Mouse (Mus musculus) adrenal gland, adult 18-20 months (tissue): ENCODE data around the gene Banf2. TPM values are rescaled to one million over a fixed set of nuclear protein-coding genes. Genes with fewer than 3 reads are reported as not detected.

Source experiments
- DNase-seq, 2 experiments: peaks; one replicate each; pipeline ENCODE4 v3.0.0; 2021 to 2022; ENCODE audit warnings: low spot score in 2 of 2
- long read RNA-seq, 2 experiments: library from polyadenylated mRNA; stranded (forward); transcript quantifications; one replicate each; pipeline ENCODE4 v2.0.0; 2021
- total RNA-seq, 2 experiments: library from RNA; stranded (reverse); gene quantifications; 1 replicate in 1 of 2; 2 replicates in 1 of 2; pipeline ENCODE4 v1.2.3; 2021

Banf2 gene
- not detected for total RNA-seq
- long read RNA-seq, experiment 1: 0 reads
- long read RNA-seq, experiment 2: 0 reads

- no peak for DNase-seq
Observed at GRCm38 (mm10) chr2:144032664-144033063, at the start of gene Banf2. Gene Banf2 (plus strand): TSS chr2:144033059.

GRCm38 (mm10) chr2:143983482-143983881, 49.4 kb upstream of the Banf2 start:
- peak in 1 of 2 experiments; percentile 15 for DNase-seq

GRCm38 (mm10) chr2:143987485-143987884, 45.4 kb upstream of the Banf2 start:
- no peak for DNase-seq

GRCm38 (mm10) chr2:143988016-143988415, 44.8 kb upstream of the Banf2 start:
- DNase-seq: no peak

GRCm38 (mm10) chr2:143990997-143991396, 41.9 kb upstream of the Banf2 start:
- DNase-seq: no peak

GRCm38 (mm10) chr2:143991964-143992672, 40.7 kb upstream of the Banf2 start:
- DNase-seq: no peak

GRCm38 (mm10) chr2:143992977-143993376, 39.9 kb upstream of the Banf2 start:
- no peak for DNase-seq

GRCm38 (mm10) chr2:144002229-144002984, 30.5 kb upstream of the Banf2 start:
- peak in 1 of 2 experiments; percentile 14 for DNase-seq

GRCm38 (mm10) chr2:144003544-144003943, 29.3 kb upstream of the Banf2 start:
- DNase-seq: peak in 1 of 2 experiments; percentile 43

GRCm38 (mm10) chr2:144005166-144005955, 27.5 kb upstream of the Banf2 start:
- no peak for DNase-seq

- DNase-seq: no peak
Observed at GRCm38 (mm10) chr2:144006686-144007085, 26.2 kb upstream of the Banf2 start.

- no peak for DNase-seq
Observed at GRCm38 (mm10) chr2:144007211-144007610, 25.6 kb upstream of the Banf2 start.

GRCm38 (mm10) chr2:144009081-144009480, 23.8 kb upstream of the Banf2 start:
- no peak for DNase-seq

- peak; percentile 49 to 59 for DNase-seq
Observed at GRCm38 (mm10) chr2:144009551-144010281, 23.1 kb upstream of the Banf2 start.

- DNase-seq: peak; percentile 87
Observed at GRCm38 (mm10) chr2:144010282-144011044, 22.4 kb upstream of the Banf2 start.

GRCm38 (mm10) chr2:144011080-144011551, 21.7 kb upstream of the Banf2 start, which contains the start of gene Rrbp1:
Gene Rrbp1 (minus strand): TSS chr2:144011263.
- peak; percentile 96 to 97 for DNase-seq

- no peak for DNase-seq
Observed at GRCm38 (mm10) chr2:144014051-144014450, 18.8 kb upstream of the Banf2 start.

- DNase-seq: no peak
Observed at GRCm38 (mm10) chr2:144014481-144014880, 18.4 kb upstream of the Banf2 start.

GRCm38 (mm10) chr2:144015861-144016260, 17.0 kb upstream of the Banf2 start:
- DNase-seq: no peak

GRCm38 (mm10) chr2:144019971-144020370, 12.9 kb upstream of the Banf2 start:
- no peak for DNase-seq
